Mouse (Mus musculus) CH12.LX (cell line): ENCODE results near the gene Prr5l. TPM values are rescaled to one million over a fixed set of nuclear protein-coding genes. Genes with fewer than 3 reads are reported as not detected.

Experiments used
- DNase-seq: peaks from one replicate; pipeline ENCODE4 v3.0.0-alpha.2; 2013; ENCODE audit errors: extremely low read depth
- H3K27ac ChIP-seq: 2 replicates; pipeline ENCODE4 v1.5.1; 2012; ENCODE audit warnings: low read depth, mild to moderate bottlenecking, control low read depth, moderate library complexity; ENCODE audit not compliant: insufficient read depth
- H3K27me3 ChIP-seq: replicated peaks from 2 replicates; pipeline ENCODE3; 2012; ENCODE audit warnings: inconsistent platforms
- H3K36me3 ChIP-seq, 2 experiments: replicated peaks in 1 of 2; 2 replicates each; pipeline versions ENCODE3 to v1.6.1; 2012; ENCODE audit warnings: inconsistent platforms in 1 of 2, low read length in 1 of 2, mild to moderate bottlenecking in 1 of 2, mixed read lengths in 1 of 2, moderate library complexity in 1 of 2; ENCODE audit not compliant: control insufficient read depth in 1 of 2, insufficient read depth in 1 of 2
- H3K4me1 ChIP-seq, 2 experiments: 2 replicates each; pipeline ENCODE4 v1.6.1; 2012; ENCODE audit warnings: inconsistent platforms in 1 of 2, moderate library complexity in 1 of 2; ENCODE audit not compliant: insufficient read depth in 2 of 2, control insufficient read depth in 1 of 2
- H3K4me2 ChIP-seq: 2 replicates; pipeline ENCODE4 v1.6.1; 2012; ENCODE audit warnings: low read depth, mild to moderate bottlenecking, control low read depth; ENCODE audit not compliant: poor library complexity, insufficient read depth, severe bottlenecking
- H3K4me3 ChIP-seq, 3 experiments: fragments of 150-350 bp in 1 of 3; sonication (generic) in 1 of 3; replicated peaks in 1 of 3; 2 replicates each; pipeline versions ENCODE3 to v1.5.1; 2011 to 2012; ENCODE audit warnings: low read depth in 2 of 3, low read length in 2 of 3, mild to moderate bottlenecking in 2 of 3, moderate library complexity in 2 of 3, control low read depth in 1 of 3, improper control_type of control experiment in 1 of 3, inconsistent platforms in 1 of 3, mixed read lengths in 1 of 3; ENCODE audit not compliant: poor library complexity in 1 of 3
- H3K79me2 ChIP-seq: replicated peaks from 2 replicates; pipeline ENCODE4 v1.6.1; 2012; ENCODE audit warnings: mild to moderate bottlenecking, moderate library complexity; ENCODE audit not compliant: control insufficient read depth, poor library complexity, insufficient read depth, severe bottlenecking; ENCODE audit errors: extremely low read depth
- H3K9ac ChIP-seq: 2 replicates; pipeline ENCODE4 v1.6.1; 2012; ENCODE audit warnings: low read depth, mild to moderate bottlenecking, control low read depth, moderate library complexity; ENCODE audit not compliant: insufficient read depth
- H3K9me3 ChIP-seq: replicated peaks from 2 replicates; pipeline ENCODE3; 2012; ENCODE audit warnings: low read length, inconsistent platforms, mixed read lengths
- CHD1 ChIP-seq: IDR thresholded peaks from 2 replicates; pipeline ENCODE4 v1.6.1; 2012; ENCODE audit warnings: low read depth, low read length, improper control_type of control experiment, inconsistent platforms
- CHD2 ChIP-seq: IDR thresholded peaks from 2 replicates; pipeline ENCODE4 v1.6.1; 2011; ENCODE audit warnings: low read length, improper control_type of control experiment
- E2F4 ChIP-seq: IDR thresholded peaks from 2 replicates; pipeline ENCODE4 v1.6.1; 2011; ENCODE audit warnings: low read depth, low read length, improper control_type of control experiment; ENCODE audit not compliant: insufficient replicate concordance
- ELF1 ChIP-seq: IDR thresholded peaks from 2 replicates; pipeline ENCODE4 v1.6.1; 2014; ENCODE audit warnings: low read depth, mild to moderate bottlenecking, inconsistent platforms, low read length, improper control_type of control experiment
- EP300 ChIP-seq: IDR thresholded peaks from 2 replicates; pipeline ENCODE4 v1.6.1; 2011; ENCODE audit warnings: low read length, improper control_type of control experiment
- JUN ChIP-seq: IDR thresholded peaks from 2 replicates; pipeline ENCODE4 v1.6.1; 2011; ENCODE audit warnings: low read depth, mild to moderate bottlenecking, low read length, improper control_type of control experiment, moderate library complexity; ENCODE audit not compliant: insufficient read depth
- JUND ChIP-seq: conservative IDR thresholded peaks from 2 replicates; pipeline ENCODE4 v1.6.1; 2011; ENCODE audit warnings: low read depth, low read length, improper control_type of control experiment
- MAX ChIP-seq: IDR thresholded peaks from 2 replicates; pipeline ENCODE4 v1.6.1; 2011; ENCODE audit warnings: low read length, improper control_type of control experiment
- MAZ ChIP-seq: IDR thresholded peaks from 2 replicates; pipeline ENCODE4 v1.6.1; 2012; ENCODE audit warnings: low read depth, mild to moderate bottlenecking, inconsistent platforms, low read length, improper control_type of control experiment, moderate library complexity
- MEF2A ChIP-seq: IDR thresholded peaks from 2 replicates; pipeline ENCODE4 v1.6.1; 2014; ENCODE audit warnings: low read depth, mild to moderate bottlenecking, inconsistent platforms, low read length, improper control_type of control experiment, borderline replicate concordance
- MXI1 ChIP-seq: IDR thresholded peaks from 2 replicates; pipeline ENCODE4 v1.6.1; 2011; ENCODE audit warnings: mild to moderate bottlenecking, low read depth, low read length, improper control_type of control experiment
- MYC ChIP-seq: IDR thresholded peaks from 2 replicates; pipeline ENCODE4 v1.6.1; 2011; ENCODE audit warnings: low read depth, mild to moderate bottlenecking, improper control_type of control experiment, low read length
- PAX5 ChIP-seq: IDR thresholded peaks from 2 replicates; pipeline ENCODE4 v1.6.1; 2012; ENCODE audit warnings: low read length, inconsistent platforms, mixed read lengths
- POLR2A ChIP-seq: IDR thresholded peaks from 2 replicates; pipeline ENCODE4 v1.6.1; 2011; ENCODE audit warnings: low read depth, mild to moderate bottlenecking, improper control_type of control experiment, low read length
- RAD21 ChIP-seq: IDR thresholded peaks from 2 replicates; pipeline ENCODE4 v1.6.1; 2011; ENCODE audit warnings: low read depth, mild to moderate bottlenecking, low read length, improper control_type of control experiment, moderate library complexity
- SMC3 ChIP-seq: IDR thresholded peaks from 2 replicates; pipeline ENCODE4 v1.6.1; 2011; ENCODE audit warnings: low read depth, low read length, improper control_type of control experiment
- TCF12 ChIP-seq: IDR thresholded peaks from 2 replicates; pipeline ENCODE4 v1.6.1; 2014; ENCODE audit warnings: low read depth, mild to moderate bottlenecking, inconsistent platforms, low read length, improper control_type of control experiment
- UBTF ChIP-seq: IDR thresholded peaks from 2 replicates; pipeline ENCODE4 v1.6.1; 2012; ENCODE audit warnings: low read depth, mild to moderate bottlenecking, inconsistent platforms, low read length, improper control_type of control experiment, moderate library complexity
- USF1 ChIP-seq: IDR thresholded peaks from 2 replicates; pipeline ENCODE4 v1.6.1; 2014; ENCODE audit warnings: low read depth, mild to moderate bottlenecking, inconsistent platforms, low read length, improper control_type of control experiment
- ZMIZ1 ChIP-seq: IDR thresholded peaks from 2 replicates; pipeline ENCODE4 v1.6.1; 2012; ENCODE audit warnings: low read depth, mild to moderate bottlenecking, inconsistent platforms, low read length, improper control_type of control experiment
- dilution Hi-C: fragments of 300-500 bp; cut with MboI; formaldehyde crosslinking; loops from 2 replicates; pipeline ENCODE4 v1.14.3; 2020; ENCODE audit warnings: low sequenced_read_pairs; ENCODE audit not compliant: extremely low pct_unique_long_range_greater_than_20kb, extremely low pct_ligation_motif_present
- in situ Hi-C: fragments of 300-500 bp; cut with MboI; formaldehyde crosslinking; loops from 3 replicates; pipeline ENCODE4 v1.14.3; 2019; ENCODE audit warnings: low sequenced_read_pairs, low pct_ligation_motif_present, low pct_unique_long_range_greater_than_20kb, mixed read lengths
- polyA plus RNA-seq: library from polyadenylated mRNA; unstranded; fragments of >175 nt; gene quantifications from 2 replicates; pipeline ENCODE4 v1.2.1, GENCODE M21; 2012; ENCODE audit warnings: low read depth; ENCODE audit not compliant: insufficient read length
- total RNA-seq, 2 experiments: library from RNA; depleted of rRNA; stranded (reverse); fragments of 300-350 nt in 1 of 2; fragments of >200 nt in 1 of 2; gene quantifications; 2 replicates each; pipeline ENCODE4 v1.2.3; 2012 to 2014

Gene Prr5l
- total and polyA plus RNA-seq, 3 experiments, result 0.21 to 0.93 TPM; not detected in 1

DNA sequence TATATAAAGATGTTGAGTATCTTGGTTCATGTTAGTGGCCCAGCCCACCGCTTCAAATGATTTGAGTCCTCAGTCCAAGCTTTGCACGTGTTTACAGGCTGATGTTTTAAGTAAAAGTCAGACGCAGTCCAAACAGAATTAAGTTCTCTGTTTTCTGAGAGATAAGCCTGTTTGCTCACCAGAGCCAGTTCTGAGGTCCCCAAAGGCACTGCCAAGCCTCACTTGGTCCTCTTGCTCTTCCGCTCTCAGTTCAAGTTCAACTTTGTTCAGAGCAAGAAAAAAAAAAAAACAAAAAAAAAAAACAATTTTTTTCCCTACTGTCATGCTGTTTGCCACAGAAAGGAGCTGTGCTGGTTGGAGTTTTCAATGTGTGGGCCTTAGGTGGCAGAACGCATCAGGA, 51.0 kb downstream of the Prr5l start:
- Histone ChIP-seq H3K4me1 (peaks cover 15 to 34% of the 10 kb centered on the region in 2 experiments), H3K9ac (no peak overlapping the region), H3K9me3 (no peaks in the 10 kb centered on the region), H3K4me2 (peak overlapping the region; percentile 55; the same call in 1 of the 2 replicates), H3K27ac (no peak overlapping the region), H3K4me3 (no peak overlapping the region), H3K27me3 (peaks cover 17% of the 10 kb centered on the region), H3K79me2 (no peaks in the 10 kb centered on the region), H3K36me3 (no peaks in the 10 kb centered on the region)
- no peak for TF ChIP-seq CHD2
- TF ChIP-seq UBTF, result no peak
- TF ChIP-seq MAX, result no peak
- no peak for TF ChIP-seq USF1
- no peak for TF ChIP-seq JUND
- TF ChIP-seq E2F4, result no peak
- TF ChIP-seq SMC3, result no peak
- TF ChIP-seq MXI1, result no peak
- TF ChIP-seq JUN, result no peak
- TF ChIP-seq POLR2A, result no peak
- no peak for TF ChIP-seq TCF12
- TF ChIP-seq PAX5, result no peak
- no peak for TF ChIP-seq MAZ
- no peak for TF ChIP-seq CHD1
- no peak for TF ChIP-seq ELF1
- no peak for TF ChIP-seq MYC
- no peak for TF ChIP-seq ZMIZ1
- no peak for TF ChIP-seq EP300
- no peak for TF ChIP-seq MEF2A
- dilution Hi-C loops, result no loop called here
- in situ Hi-C loops, result no loop called here
- no peak for DNase-seq

DNA sequence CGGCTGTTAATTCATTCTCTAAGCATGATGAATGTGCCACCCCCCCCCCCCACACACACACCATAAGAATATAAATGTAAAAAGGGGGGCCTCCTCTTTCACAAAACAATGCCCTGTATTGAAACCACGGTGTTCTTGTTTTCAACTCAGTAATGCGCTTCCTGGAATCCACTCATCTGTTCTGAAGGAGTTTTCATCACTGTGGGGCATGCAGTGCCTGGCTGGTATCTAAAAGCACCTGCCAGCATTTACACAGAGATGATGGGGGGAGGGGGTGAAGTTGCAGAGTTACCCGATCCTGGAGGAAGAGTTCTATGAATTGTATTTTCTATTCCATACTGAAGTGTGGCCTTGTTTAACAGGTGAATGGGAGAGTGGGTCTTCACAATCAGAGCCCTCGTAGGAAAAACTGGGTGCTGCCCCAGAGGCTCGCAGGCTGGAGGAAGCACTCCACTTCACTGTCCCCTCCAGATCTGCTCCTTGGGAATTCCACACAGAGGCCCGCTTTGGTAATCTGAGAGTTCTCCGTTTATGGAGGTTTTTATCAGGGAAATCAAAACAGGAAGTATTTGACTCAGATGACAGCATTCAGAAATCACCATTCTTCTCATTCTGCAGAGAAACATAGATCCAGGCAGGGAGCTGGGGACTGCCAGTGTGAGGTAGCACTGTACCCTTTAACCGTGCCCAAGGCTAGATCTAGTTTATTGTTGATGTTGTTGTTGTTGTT, 52.5 kb downstream of the Prr5l start:
- TF ChIP-seq RAD21 (no peak), MEF2A (0 out of 2 replicates have a peak, but pooled peaks have one; percentile 24), MAX (no peak), MAZ (no peak)
- H3K36me3 ChIP-seq, result no peaks in the 10 kb centered on the region
- no peak overlapping the region for H3K27ac ChIP-seq
- no peaks in the 10 kb centered on the region for H3K79me2 ChIP-seq
- H3K4me2 ChIP-seq, result peak overlapping the region; percentile 22
- no peak overlapping the region; the same call in 1 of the 2 replicates for H3K9ac ChIP-seq
- in situ Hi-C loops, result no loop called here
- H3K4me3 ChIP-seq, result no peak overlapping the region
- H3K27me3 ChIP-seq, result peaks cover 17% of the 10 kb centered on the region
- DNase-seq, result no peak
- peaks cover 15 to 43% of the 10 kb centered on the region in 2 experiments for H3K4me1 ChIP-seq
- no peaks in the 10 kb centered on the region for H3K9me3 ChIP-seq
- dilution Hi-C loops, result no loop called here
